Mouse (Mus musculus) cortical plate, adult 2 months (tissue): ENCODE results near the gene Cntn4. TPM values are rescaled to one million over a fixed set of nuclear protein-coding genes. Genes with fewer than 3 reads are reported as not detected.

Experiments used
- H3K27ac ChIP-seq: fragments of 200-500 bp; 2 replicates; pipeline ENCODE4 v1.5.1; 2012; ENCODE audit warnings: low read length, control low read depth, inconsistent platforms; ENCODE audit not compliant: insufficient read depth
- H3K4me1 ChIP-seq: fragments of 200-500 bp; 2 replicates; pipeline ENCODE4 v1.6.1; 2011; ENCODE audit warnings: low read length; ENCODE audit not compliant: control insufficient read depth, insufficient read depth
- H3K4me3 ChIP-seq: fragments of 200-500 bp; 2 replicates; pipeline ENCODE4 v1.5.1; 2011; ENCODE audit warnings: mild to moderate bottlenecking, low read length, control low read depth; ENCODE audit not compliant: insufficient read depth
- CTCF ChIP-seq: fragments of 200-500 bp; IDR thresholded peaks from 2 replicates; pipeline ENCODE4 v1.5.1; 2011; ENCODE audit warnings: mild to moderate bottlenecking, control low read depth, low read length; ENCODE audit not compliant: insufficient read depth; ENCODE audit errors: extremely low read depth
- POLR2A ChIP-seq: fragments of 200-500 bp; IDR thresholded peaks from 2 replicates; pipeline ENCODE4 v1.6.1; 2011; ENCODE audit warnings: mild to moderate bottlenecking, low read length, control low read depth; ENCODE audit not compliant: insufficient read depth; ENCODE audit errors: extremely low read depth
- polyA plus RNA-seq: library from polyadenylated mRNA; depleted of rRNA; stranded (reverse); fragments of >200 nt; gene quantifications from 2 replicates; pipeline ENCODE4 v1.2.3, GENCODE M21; 2012

The Cntn4 gene
- polyA plus RNA-seq, 1 experiment = 20.8 TPM

- no peak for TF ChIP-seq CTCF
- no peak for TF ChIP-seq POLR2A
- H3K27ac ChIP-seq = no peak overlapping the region
- H3K4me1 ChIP-seq = peaks cover 3% of the 10 kb centered on the region
Measured at GRCm38 (mm10) chr6:106466267-106467029, 789.0 kb downstream of the Cntn4 start.

GRCm38 (mm10) chr6:106471840-106472608 lies 794.6 kb downstream of the Cntn4 start:
- Histone ChIP-seq H3K4me1 (no peaks in the 10 kb centered on the region), H3K4me3 (no peak overlapping the region), H3K27ac (no peak overlapping the region)
- no peak for TF ChIP-seq POLR2A
- TF ChIP-seq CTCF = no peak

More at GRCm38 (mm10) chr6:106466267-106467029, 789.0 kb downstream of the Cntn4 start:
- no peak overlapping the region for H3K4me3 ChIP-seq

- H3K27ac ChIP-seq = no peak overlapping the region
- TF ChIP-seq POLR2A (no peak), CTCF (no peak)
- no peak overlapping the region for H3K4me3 ChIP-seq
Measured at GRCm38 (mm10) chr6:106473871-106474270, 796.4 kb downstream of the Cntn4 start.

GRCm38 (mm10) chr6:106481533-106481932 lies 804.1 kb downstream of the Cntn4 start:
- no peak for TF ChIP-seq POLR2A
- no peak for TF ChIP-seq CTCF
- Histone ChIP-seq H3K27ac (no peak overlapping the region), H3K4me3 (no peak overlapping the region), H3K4me1 (no peaks in the 10 kb centered on the region)

More at GRCm38 (mm10) chr6:106473871-106474270, 796.4 kb downstream of the Cntn4 start:
- H3K4me1 ChIP-seq = no peaks in the 10 kb centered on the region

- no peak overlapping the region for H3K27ac ChIP-seq
- TF ChIP-seq POLR2A (no peak), CTCF (no peak)
- no peak overlapping the region for H3K4me3 ChIP-seq
- H3K4me1 ChIP-seq = peaks cover 3% of the 10 kb centered on the region
Measured at GRCm38 (mm10) chr6:106496303-106496702, 818.8 kb downstream of the Cntn4 start.

GRCm38 (mm10) chr6:106499166-106499565 lies 821.7 kb downstream of the Cntn4 start:
- peaks cover 3% of the 10 kb centered on the region for H3K4me1 ChIP-seq
- no peak overlapping the region for H3K4me3 ChIP-seq
- H3K27ac ChIP-seq = peak overlapping the region; percentile 83; the same call in 1 of the 2 replicates
- TF ChIP-seq CTCF (no peak), POLR2A (no peak)

- Histone ChIP-seq H3K4me3 (no peak overlapping the region), H3K27ac (no peak overlapping the region), H3K4me1 (peaks cover 3% of the 10 kb centered on the region)
- TF ChIP-seq CTCF = no peak
- no peak for TF ChIP-seq POLR2A
Measured at GRCm38 (mm10) chr6:106503961-106504360, 826.5 kb downstream of the Cntn4 start.

GRCm38 (mm10) chr6:106520367-106520766 lies 842.9 kb downstream of the Cntn4 start:
- no peaks in the 10 kb centered on the region for H3K4me1 ChIP-seq
- no peak for TF ChIP-seq POLR2A
- TF ChIP-seq CTCF = no peak
- H3K27ac ChIP-seq = no peak overlapping the region
- H3K4me3 ChIP-seq = no peak overlapping the region

GRCm38 (mm10) chr6:106543500-106543899 lies 866.0 kb downstream of the Cntn4 start:
- no peak overlapping the region for H3K27ac ChIP-seq
- TF ChIP-seq POLR2A = no peak
- TF ChIP-seq CTCF = no peak
- no peak overlapping the region for H3K4me3 ChIP-seq
- H3K4me1 ChIP-seq = no peaks in the 10 kb centered on the region
